Mouse (Mus musculus): ENCODE measurements at regions not wholly inside any gene's neighbourhood (a gene's known extent, or its start where the extent isn't known, plus 50 kb on each side); places are given as distances from the start of the nearest gene placed in this dataset.
"Not testable (repeated sequence)": the region's sequence is repeated elsewhere in the genome, so short reads cannot be mapped to it uniquely, and the experiment has no call there.

GRCm38 (mm10) chr4:67141896-67142295 lies 314.5 kb downstream of the Tlr4 start:
- DNase-seq (ENCODE audit: low spot score) = no peak

- no peak for DNase-seq (ENCODE audit: low spot score)
Measured at GRCm38 (mm10) chr4:67148521-67148920, 321.1 kb downstream of the Tlr4 start.

GRCm38 (mm10) chr4:67162673-67163072 lies 335.3 kb downstream of the Tlr4 start:
- no peak for DNase-seq (ENCODE audit: low spot score)

GRCm38 (mm10) chr4:67167720-67168119 lies 340.3 kb downstream of the Tlr4 start:
- no peak for DNase-seq (ENCODE audit: low spot score)

- no peak for DNase-seq (ENCODE audit: low spot score)
Measured at GRCm38 (mm10) chr4:67187725-67188510, 360.5 kb downstream of the Tlr4 start.

GRCm38 (mm10) chr4:67190536-67190935 lies 363.2 kb downstream of the Tlr4 start:
- no peak for DNase-seq (ENCODE audit: low spot score)

GRCm38 (mm10) chr4:67194425-67194824 lies 367.0 kb downstream of the Tlr4 start:
- DNase-seq (ENCODE audit: low spot score) = no peak

GRCm38 (mm10) chr4:67196907-67197306 lies 369.5 kb downstream of the Tlr4 start:
- DNase-seq (ENCODE audit: low spot score) = no peak

- DNase-seq (ENCODE audit: low spot score) = peak; percentile 40
Measured at GRCm38 (mm10) chr4:67208406-67208805, 381.0 kb downstream of the Tlr4 start.

GRCm38 (mm10) chr4:67213363-67213762 lies 386.0 kb downstream of the Tlr4 start:
- no peak for DNase-seq (ENCODE audit: low spot score)

- no peak for DNase-seq (ENCODE audit: low spot score)
Measured at GRCm38 (mm10) chr4:67224533-67224932, 397.1 kb downstream of the Tlr4 start.

GRCm38 (mm10) chr4:67229214-67229613 lies 401.8 kb downstream of the Tlr4 start:
- no peak for DNase-seq (ENCODE audit: low spot score)

GRCm38 (mm10) chr4:67273553-67273952 lies 446.2 kb downstream of the Tlr4 start:
- no peak for DNase-seq (ENCODE audit: low spot score)

- no peak for DNase-seq (ENCODE audit: low spot score)
Measured at GRCm38 (mm10) chr4:67301020-67301419, 473.6 kb downstream of the Tlr4 start.

GRCm38 (mm10) chr4:67301740-67302139 lies 474.4 kb downstream of the Tlr4 start:
- no peak for DNase-seq (ENCODE audit: low spot score)

- DNase-seq (ENCODE audit: low spot score) = not testable (repeated sequence)
Measured at GRCm38 (mm10) chr4:67320098-67320497, 492.7 kb downstream of the Tlr4 start.
